Mouse (Mus musculus) liver, embryonic 12.5 days (tissue): ENCODE results near the gene Uqcc1. TPM values are rescaled to one million over a fixed set of nuclear protein-coding genes. Genes with fewer than 3 reads are reported as not detected.

ENCODE experiments used
- ATAC-seq: fragments of 200-750 bp; cut with Nextera tagmentation; 2 replicates; pipeline ENCODE4 v1.8.0; 2017; ENCODE audit warnings: moderate number of reproducible peaks, mild to moderate bottlenecking, moderate library complexity
- H3K27ac ChIP-seq: fragments of 300-500 bp; sonication (generic); 2 replicates; pipeline ENCODE4 v1.5.1; 2016; ENCODE audit warnings: mild to moderate bottlenecking
- H3K27me3 ChIP-seq: fragments of 300-500 bp; sonication (generic); replicated peaks from 2 replicates; pipeline ENCODE4 v1.6.1; 2016; ENCODE audit warnings: mild to moderate bottlenecking, moderate library complexity
- H3K36me3 ChIP-seq: fragments of 300-500 bp; sonication (generic); 2 replicates; pipeline ENCODE4 v1.6.1; 2016; ENCODE audit warnings: mild to moderate bottlenecking, moderate library complexity
- H3K4me1 ChIP-seq: fragments of 300-500 bp; sonication (generic); 2 replicates; pipeline ENCODE4 v1.6.1; 2016
- H3K4me2 ChIP-seq: fragments of 300-500 bp; sonication (generic); 2 replicates; pipeline ENCODE4 v1.6.1; 2016; ENCODE audit warnings: mild to moderate bottlenecking, moderate library complexity
- H3K4me3 ChIP-seq: fragments of 300-500 bp; sonication (generic); 2 replicates; pipeline ENCODE4 v1.5.1; 2016; ENCODE audit warnings: mild to moderate bottlenecking, moderate library complexity
- H3K9ac ChIP-seq: fragments of 300-500 bp; sonication (generic); 2 replicates; pipeline ENCODE4 v1.6.1; 2016; ENCODE audit warnings: mild to moderate bottlenecking, moderate library complexity
- H3K9me3 ChIP-seq: fragments of 300-500 bp; sonication (generic); replicated peaks from 2 replicates; pipeline ENCODE4 v1.6.1; 2016; ENCODE audit warnings: mild to moderate bottlenecking, moderate library complexity
- WGBS: fragments of 180-500 bp; shearing (Covaris S2); methylation state at CpG from one replicate; pipeline ENCODE4 v1.1.7; 2016; ENCODE audit not compliant: insufficient replicate concordance; 5-methylcytosine and 5-hydroxymethylcytosine counted together
- polyA plus RNA-seq: library from polyadenylated mRNA; unstranded; fragments of >200 nt; fragmentation: Nextera tagmentation; extraction: Ambion mirVana; gene quantifications from 2 replicates; pipeline ENCODE4 v1.2.1, GENCODE M21; 2016

Gene Uqcc1
- polyA plus RNA-seq, 1 experiment from 2014 or later: 56.6 TPM

DNA sequence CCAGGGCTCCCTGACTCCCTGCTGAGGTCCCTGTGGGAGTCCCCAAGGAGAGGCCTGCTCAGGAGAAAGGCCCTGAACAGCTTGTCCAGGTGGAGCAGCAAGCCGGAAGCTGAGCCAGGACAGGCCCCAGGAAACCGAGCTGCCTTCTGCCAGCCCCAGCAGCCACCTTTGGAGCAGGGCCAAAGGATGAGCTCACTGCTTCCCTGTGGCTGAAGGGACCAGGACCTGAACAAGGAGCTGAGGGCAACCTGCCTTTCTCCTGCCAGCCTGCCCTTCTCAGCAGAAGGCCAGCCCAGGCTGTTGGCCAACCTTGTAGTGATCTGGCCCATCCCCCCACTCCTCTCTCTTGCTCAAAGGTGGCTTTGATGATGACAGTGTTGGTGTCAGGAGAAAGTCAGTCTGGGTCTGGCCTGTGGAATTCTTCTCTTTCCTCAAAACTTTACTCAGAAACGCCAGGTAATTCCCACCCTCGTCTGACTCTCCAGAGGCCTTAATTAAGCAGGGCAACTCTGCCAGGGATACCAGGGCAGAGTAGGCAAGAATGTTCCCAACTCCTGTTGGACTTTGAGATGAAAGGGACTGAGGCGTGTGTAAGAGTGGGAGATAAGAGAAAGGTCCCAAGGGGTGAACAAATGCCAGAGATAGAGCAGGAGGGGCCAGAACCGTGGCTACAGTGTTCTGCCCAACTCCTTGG lies 124.7 kb downstream of the Uqcc1 start:
- H3K9me3 ChIP-seq: no peaks in the 10 kb centered on the region
- H3K27me3 ChIP-seq: peaks cover 35% of the 10 kb centered on the region
- no peak overlapping the region for H3K4me3 ChIP-seq
- H3K36me3 ChIP-seq: no peaks in the 10 kb centered on the region
- no peak overlapping the region for H3K27ac ChIP-seq
- WGBS: 38% methylated on average over 6 of the region's 6 CpGs
- no peak for ATAC-seq
- H3K4me2 ChIP-seq: no peak overlapping the region
- no peaks in the 10 kb centered on the region for H3K4me1 ChIP-seq
- no peak overlapping the region for H3K9ac ChIP-seq

DNA sequence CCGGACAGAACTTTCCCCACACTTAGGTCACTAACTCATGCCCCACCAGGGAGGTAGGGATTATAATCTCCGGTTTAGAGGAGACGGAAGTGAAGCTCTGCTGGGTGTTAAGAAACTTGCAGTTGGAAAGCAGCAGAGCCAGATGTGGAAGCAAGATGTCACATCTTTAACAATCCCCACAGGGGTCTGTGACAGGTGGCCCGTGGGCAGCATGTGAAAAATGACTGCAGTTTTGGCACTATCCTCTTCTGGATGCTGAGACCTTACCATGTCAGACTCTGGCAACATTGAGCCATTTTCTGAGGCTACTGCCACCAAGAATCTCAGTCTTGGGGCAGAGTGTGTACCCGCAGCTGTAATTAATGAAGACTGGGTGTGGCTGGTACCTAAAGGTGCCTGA lies 126.1 kb downstream of the Uqcc1 start:
- ATAC-seq: no peak
- WGBS: 51% methylated on average over 5 of the region's 5 CpGs

DNA sequence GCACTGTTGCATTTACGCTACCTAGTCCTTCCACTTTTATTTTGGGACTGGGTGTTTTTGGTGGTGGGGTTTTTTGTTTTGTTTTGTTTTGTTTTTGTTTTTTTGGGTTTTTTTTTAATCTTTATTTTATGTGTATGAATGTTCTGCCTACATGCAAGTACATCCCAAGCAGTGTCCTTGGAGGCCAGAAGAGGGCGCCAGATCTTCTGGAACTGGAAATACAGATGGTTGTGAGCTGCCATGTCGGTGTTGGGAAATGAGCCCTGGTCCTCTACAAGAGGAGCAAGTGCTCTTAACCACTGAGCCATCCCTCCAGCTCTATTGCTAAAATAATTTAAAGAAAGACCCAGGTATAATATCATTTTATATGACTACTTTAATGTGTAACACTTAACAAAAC lies 127.3 kb downstream of the Uqcc1 start:
- no peaks in the 10 kb centered on the region for H3K9me3 ChIP-seq
- no peaks in the 10 kb centered on the region for H3K4me1 ChIP-seq
- WGBS: 45% methylated on average over 3 of the region's 3 CpGs
- no peak overlapping the region for H3K4me2 ChIP-seq
- H3K27me3 ChIP-seq: peaks cover 50% of the 10 kb centered on the region
- ATAC-seq: no peak
- H3K4me3 ChIP-seq: no peak overlapping the region
- no peaks in the 10 kb centered on the region for H3K36me3 ChIP-seq
- H3K9ac ChIP-seq: no peak overlapping the region
- no peak overlapping the region for H3K27ac ChIP-seq

More for the DNA sequence above, 126.1 kb downstream of the Uqcc1 start:
- no peak overlapping the region for H3K4me2 ChIP-seq
- H3K4me3 ChIP-seq: no peak overlapping the region
- H3K36me3 ChIP-seq: no peaks in the 10 kb centered on the region
- no peak overlapping the region for H3K27ac ChIP-seq
- H3K9ac ChIP-seq: no peak overlapping the region
- no peaks in the 10 kb centered on the region for H3K9me3 ChIP-seq
- peaks cover 38% of the 10 kb centered on the region for H3K27me3 ChIP-seq
- no peaks in the 10 kb centered on the region for H3K4me1 ChIP-seq

DNA sequence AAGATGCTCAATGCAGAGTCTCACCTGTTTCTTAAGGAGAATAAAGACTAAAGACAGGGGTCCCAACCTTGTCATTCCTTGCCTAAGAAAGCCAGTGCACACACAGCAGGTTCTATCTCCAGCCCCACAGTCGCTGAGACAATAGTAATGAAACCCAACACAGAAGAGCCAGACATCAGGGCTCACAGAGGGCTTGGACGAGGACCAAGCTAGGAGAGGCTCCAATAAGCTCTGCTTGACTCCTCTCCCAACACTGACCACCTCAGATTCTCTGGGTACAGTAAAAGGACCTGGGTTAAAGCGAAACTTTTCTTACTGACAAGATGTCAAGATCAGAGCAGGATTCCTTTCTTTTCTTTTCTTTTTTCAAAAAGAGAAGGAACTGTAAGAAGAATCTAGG lies 131.5 kb downstream of the Uqcc1 start:
- no peaks in the 10 kb centered on the region for H3K36me3 ChIP-seq

More for the DNA sequence above, 131.5 kb downstream of the Uqcc1 start:
- ATAC-seq: no peak
- Histone ChIP-seq H3K4me2 (no peak overlapping the region), H3K4me3 (no peak overlapping the region), H3K9me3 (no peaks in the 10 kb centered on the region), H3K4me1 (no peaks in the 10 kb centered on the region), H3K9ac (no peak overlapping the region), H3K27me3 (peaks cover 45% of the 10 kb centered on the region), H3K27ac (no peak overlapping the region)
- 34% methylated on average over 3 of the region's 3 CpGs for WGBS

Other genes with a start within 250 kb of the Uqcc1 start
- gene Trpc4ap, start 237.9 kb downstream of the Uqcc1 start, polyA plus RNA-seq: 78.5 and 80.9 TPM in 2 replicates
- gene Edem2, start 200.8 kb downstream of the Uqcc1 start, polyA plus RNA-seq: 24.6 and 25.1 TPM in 2 replicates
- gene Gm17581, start 194.4 kb downstream of the Uqcc1 start, polyA plus RNA-seq: not detected in 2 replicates
- gene Procr, start 179.2 kb downstream of the Uqcc1 start, polyA plus RNA-seq: 1.2 and 1.5 TPM in 2 replicates
- 0.04 TPM in 1 of 2 replicates, not detected in the other for gene Mmp24, start 155.0 kb downstream of the Uqcc1 start, polyA plus RNA-seq
- gene BC029722, start 110.9 kb downstream of the Uqcc1 start, polyA plus RNA-seq: 6.0 and 6.6 TPM in 2 replicates
- 186 and 198 TPM in 2 replicates for gene Eif6, start 103.4 kb downstream of the Uqcc1 start, polyA plus RNA-seq
- gene Fam83c, start 95.5 kb downstream of the Uqcc1 start, polyA plus RNA-seq: 0.04 and 0.07 TPM in 2 replicates
- not detected in 2 replicates for gene Gm15557, start 10.4 kb upstream of the Uqcc1 start, polyA plus RNA-seq
- gene Gdf5, start 15.1 kb upstream of the Uqcc1 start, polyA plus RNA-seq: 0.07 and 0.23 TPM in 2 replicates
- 20.7 and 21.4 TPM in 2 replicates for gene Cep250, start 26.1 kb upstream of the Uqcc1 start, polyA plus RNA-seq
- gene 6430550D23Rik, start 77.7 kb upstream of the Uqcc1 start, polyA plus RNA-seq: 1.3 and 1.6 TPM in 2 replicates
- gene Ergic3, start 77.7 kb upstream of the Uqcc1 start, polyA plus RNA-seq: 100 and 104 TPM in 2 replicates
- not detected in 2 replicates for gene Fer1l4, start 122.6 kb upstream of the Uqcc1 start, polyA plus RNA-seq
- gene Spag4, start 134.9 kb upstream of the Uqcc1 start, polyA plus RNA-seq: 2.2 and 2.6 TPM in 2 replicates
- 36.2 and 37.6 TPM in 2 replicates for gene Cpne1, start 181.7 kb upstream of the Uqcc1 start, polyA plus RNA-seq
- 15.5 and 17.2 TPM in 2 replicates for gene Rbm12, start 181.7 kb upstream of the Uqcc1 start, polyA plus RNA-seq
- gene Gm28036, start 196.8 kb upstream of the Uqcc1 start, polyA plus RNA-seq: 11.1 and 11.6 TPM in 2 replicates
- 302 and 311 TPM in 2 replicates for gene Romo1, start 213.7 kb upstream of the Uqcc1 start, polyA plus RNA-seq
- gene Nfs1, start 213.9 kb upstream of the Uqcc1 start, polyA plus RNA-seq: 70.7 and 72.0 TPM in 2 replicates
- gene Rbm39, start 249.9 kb upstream of the Uqcc1 start, polyA plus RNA-seq: 328 and 329 TPM in 2 replicates